Mouse (Mus musculus) liver, embryonic 14.5 days (tissue): ENCODE data around the gene Disc1.

Experiments
- CTCF ChIP-seq: IDR thresholded peaks from 2 replicates; pipeline ENCODE4 v1.5.1; 2016; ENCODE audit warnings: antibody characterized with exemption, low read depth, control low read depth
- EP300 ChIP-seq: IDR thresholded peaks from 2 replicates; pipeline ENCODE4 v1.6.1; 2016; ENCODE audit warnings: antibody characterized with exemption, low read depth

DNA sequence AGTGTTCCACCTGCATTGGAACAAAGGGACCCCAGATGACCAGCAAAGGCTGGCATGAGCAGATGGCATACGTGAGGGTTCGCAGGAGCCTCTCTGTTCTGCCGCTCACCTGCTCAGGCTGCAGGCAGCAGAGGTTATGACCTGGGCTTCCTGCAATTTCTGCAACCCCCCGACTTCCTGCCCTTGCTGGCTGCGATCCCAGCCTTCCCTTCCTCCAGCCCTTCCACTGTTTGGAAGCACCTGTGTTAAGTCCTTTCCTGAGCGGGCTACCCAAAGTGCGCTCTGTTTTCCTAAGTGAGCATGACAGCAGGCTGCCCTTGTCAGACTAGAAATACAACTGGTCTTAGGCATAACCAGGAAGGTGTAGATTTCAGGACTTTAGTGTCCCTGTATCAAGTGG lies 16.9 kb upstream of the Disc1 start:
- no peak for TF ChIP-seq CTCF
- no peak for TF ChIP-seq EP300
